Mouse (Mus musculus): Measurements from ENCODE around the gene Efna3. TPM values are rescaled to one million over a fixed set of nuclear protein-coding genes. Genes with fewer than 3 reads are reported as not detected.
A peak's percentile ranks its signal among the peaks of the same experiment; 100 is the strongest.

Efna3 gene
- 40.5 and 43.0 TPM in 2 replicates for polyA plus RNA-seq (2015; fragmentation: Nextera tagmentation; extraction: Ambion mirVana)

DNA sequence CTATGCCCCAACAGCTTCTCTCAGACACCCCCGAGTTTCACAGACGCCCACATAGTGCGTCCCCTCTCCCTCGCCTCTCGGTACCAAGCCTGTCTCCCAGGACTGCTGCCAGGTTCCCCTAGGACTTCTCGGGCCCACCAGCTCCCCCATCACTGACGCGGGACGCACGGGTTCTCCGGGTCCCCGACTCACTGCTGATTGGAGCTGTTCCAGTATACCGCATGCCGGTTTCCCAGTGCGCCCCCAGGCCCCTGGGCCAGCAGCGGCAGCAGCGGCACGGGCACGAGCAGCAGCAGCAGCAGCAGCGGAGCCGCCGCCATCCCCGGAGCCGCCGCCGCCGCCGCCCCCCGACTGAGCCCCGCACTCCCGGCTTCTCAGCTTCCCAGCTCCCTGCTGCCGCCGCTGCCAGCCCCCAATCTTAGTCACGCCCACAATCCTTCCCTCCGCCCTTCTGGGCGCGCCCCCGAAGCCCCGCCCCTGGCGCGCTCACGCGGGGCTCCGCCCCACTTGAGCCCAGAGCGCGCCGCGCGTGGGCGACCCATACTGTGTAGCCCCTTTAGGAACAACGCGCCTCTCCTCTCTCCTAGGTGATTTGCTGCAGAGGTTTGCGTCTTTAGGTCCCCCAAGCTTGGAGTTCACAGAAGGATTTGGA lies at the start of gene Efna3:
Efna3 (minus strand) TSS at position 452 of the 652 bp plus-strand sequence.
- H3K4me2 ChIP-seq, result peak within 1 kb of the TSS; percentile 84
- peaks cover 38% of the 10 kb centered on the region for H3K4me1 ChIP-seq
- no peaks in the 10 kb centered on the region for H3K36me3 ChIP-seq (replicated peaks)
- H3K27ac ChIP-seq, result peak within 1 kb of the TSS; percentile 85
- H3K27me3 ChIP-seq (replicated peaks), result peaks cover 12% of the 10 kb centered on the region
- peak within 1 kb of the TSS; percentile 77 for H3K9ac ChIP-seq
- ATAC-seq (replicated peaks), result peak; percentile 44
- 0% methylated on average over 53 of the region's 53 CpGs for WGBS
- no peaks in the 10 kb centered on the region for H3K9me3 ChIP-seq
- H3K4me3 ChIP-seq, result peak within 1 kb of the TSS; percentile 78

- Histone ChIP-seq H3K4me1 (no peaks in the 10 kb centered on the region), H3K4me2 (no peak overlapping the region), H3K27ac (no peak overlapping the region), H3K4me3 (no peak overlapping the region), H3K36me3 (replicated peaks) (no peaks in the 10 kb centered on the region), H3K9ac (no peak overlapping the region), H3K27me3 (replicated peaks) (no peaks in the 10 kb centered on the region), H3K9me3 (no peaks in the 10 kb centered on the region)
- no peak for ATAC-seq (replicated peaks)
- 71% methylated on average over 11 of the region's 11 CpGs for WGBS
Observed at GRCm38 (mm10) chr3:89367338-89367737, 44.6 kb upstream of the Efna3 start.

DNA sequence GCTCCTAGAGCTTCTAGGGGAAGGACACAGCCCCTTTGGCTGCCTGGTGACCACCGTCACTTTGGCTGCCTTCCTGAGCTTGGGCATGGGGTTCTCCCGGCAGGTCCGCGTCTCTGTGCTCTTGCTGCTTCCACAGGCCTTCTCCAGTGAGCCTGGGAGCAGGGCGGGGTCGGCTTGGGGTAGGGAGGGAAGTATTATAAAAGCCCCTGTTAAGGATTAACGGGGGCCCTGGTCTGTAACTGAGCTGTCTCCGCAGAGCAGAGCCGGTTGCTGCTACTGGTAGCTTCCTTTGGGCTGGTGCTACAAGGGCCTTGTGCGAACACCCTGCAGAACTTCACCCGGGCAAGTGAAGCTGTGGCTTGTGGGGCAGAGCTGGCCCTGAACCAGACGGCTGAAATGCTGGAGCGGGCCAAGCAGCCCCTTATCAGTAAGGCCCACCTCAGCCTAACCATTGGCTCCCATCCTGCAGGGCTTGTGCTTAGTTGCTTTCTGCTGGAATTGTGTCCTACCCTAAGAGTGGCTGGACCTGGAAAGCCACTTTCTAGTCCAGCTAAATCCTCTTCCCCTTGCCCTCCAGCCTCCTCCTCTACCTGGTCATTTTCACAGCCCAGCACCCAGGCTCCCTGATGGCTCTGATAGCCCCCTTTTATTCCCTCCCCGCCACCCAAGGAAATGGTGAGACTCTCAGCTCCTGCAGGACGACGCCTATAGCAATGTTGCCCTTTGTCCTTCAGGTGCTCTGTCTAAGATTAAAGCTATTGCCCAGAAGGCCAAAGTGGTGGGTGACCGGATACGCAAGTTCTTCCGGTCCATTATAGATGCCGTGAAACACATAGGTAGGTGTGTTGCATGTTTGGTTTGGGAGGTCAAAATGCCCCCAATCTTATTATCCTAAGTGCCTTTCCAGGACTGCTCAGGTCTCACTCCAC lies 43.0 kb upstream of the Efna3 start:
- H3K4me2 ChIP-seq, result no peak overlapping the region
- H3K36me3 ChIP-seq (replicated peaks), result no peaks in the 10 kb centered on the region
- no peak overlapping the region for H3K27ac ChIP-seq
- ATAC-seq (replicated peaks), result no peak
- no peak overlapping the region for H3K9ac ChIP-seq
- H3K4me3 ChIP-seq, result no peak overlapping the region
- no peaks in the 10 kb centered on the region for H3K4me1 ChIP-seq
- H3K27me3 ChIP-seq (replicated peaks), result no peaks in the 10 kb centered on the region
- 76% methylated on average over 20 of the region's 20 CpGs for WGBS
- H3K9me3 ChIP-seq, result no peaks in the 10 kb centered on the region

DNA sequence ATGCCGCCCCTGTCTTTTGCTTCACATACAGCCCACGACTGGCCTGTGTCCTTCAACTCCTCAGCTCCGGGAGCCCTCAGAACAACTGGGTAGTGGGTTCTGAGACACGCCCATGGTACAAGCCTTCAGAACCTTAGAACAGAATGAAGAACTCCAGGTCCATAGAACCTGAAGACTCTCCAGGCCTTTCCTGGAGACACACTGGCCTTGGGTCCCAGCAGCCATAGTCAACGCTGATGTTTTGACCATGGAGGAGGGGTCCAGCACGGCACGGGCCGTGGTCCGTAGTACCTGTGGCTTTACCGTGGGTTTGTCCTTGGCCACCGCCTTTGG lies 42.4 kb upstream of the Efna3 start, which contains the start of gene Dcst1:
Dcst1 (minus strand) TSS at position 101 of the 333 bp plus-strand sequence.
- Histone ChIP-seq H3K9me3 (no peaks in the 10 kb centered on the region), H3K36me3 (replicated peaks) (no peaks in the 10 kb centered on the region), H3K27me3 (replicated peaks) (no peaks in the 10 kb centered on the region), H3K4me1 (no peaks in the 10 kb centered on the region), H3K4me3 (no peak within 1 kb of the TSS), H3K9ac (no peak within 1 kb of the TSS), H3K4me2 (no peak within 1 kb of the TSS), H3K27ac (no peak within 1 kb of the TSS)
- ATAC-seq (replicated peaks), result no peak
- WGBS, result 82% methylated on average over 11 of the region's 11 CpGs

- Histone ChIP-seq H3K4me3 (no peak overlapping the region), H3K9me3 (no peaks in the 10 kb centered on the region), H3K4me2 (no peak overlapping the region), H3K27me3 (replicated peaks) (no peaks in the 10 kb centered on the region), H3K4me1 (no peaks in the 10 kb centered on the region), H3K27ac (no peak overlapping the region), H3K9ac (no peak overlapping the region), H3K36me3 (replicated peaks) (no peaks in the 10 kb centered on the region)
- no peak for ATAC-seq (replicated peaks)
- 40% methylated on average over 8 of the region's 8 CpGs for WGBS
Observed at GRCm38 (mm10) chr3:89364631-89365030, 41.9 kb upstream of the Efna3 start.

- no peaks in the 10 kb centered on the region for H3K36me3 ChIP-seq (replicated peaks)
- ATAC-seq (replicated peaks), result no peak
- H3K27ac ChIP-seq, result no peak within 1 kb of the TSS
- no peaks in the 10 kb centered on the region for H3K9me3 ChIP-seq
- WGBS, result 83% methylated on average over 7 of the region's 7 CpGs
- H3K27me3 ChIP-seq (replicated peaks), result no peaks in the 10 kb centered on the region
- H3K9ac ChIP-seq, result no peak within 1 kb of the TSS
- no peaks in the 10 kb centered on the region for H3K4me1 ChIP-seq
- no peak within 1 kb of the TSS for H3K4me2 ChIP-seq
- no peak within 1 kb of the TSS for H3K4me3 ChIP-seq
Observed at GRCm38 (mm10) chr3:89361675-89362074, 38.9 kb upstream of the Efna3 start, which contains the start of gene Dcst2. Dcst2 (plus strand) TSS chr3:89361975.

- Histone ChIP-seq H3K4me2 (no peak overlapping the region), H3K9me3 (no peaks in the 10 kb centered on the region), H3K4me3 (no peak overlapping the region), H3K9ac (no peak overlapping the region), H3K27ac (no peak overlapping the region), H3K27me3 (replicated peaks) (no peaks in the 10 kb centered on the region), H3K36me3 (replicated peaks) (no peaks in the 10 kb centered on the region), H3K4me1 (no peaks in the 10 kb centered on the region)
- ATAC-seq (replicated peaks), result no peak
- WGBS, result 68% methylated on average over 3 of the region's 3 CpGs
Observed at GRCm38 (mm10) chr3:89360237-89360636, 37.5 kb upstream of the Efna3 start.

GRCm38 (mm10) chr3:89359630-89360029 lies 36.9 kb upstream of the Efna3 start:
- Histone ChIP-seq H3K36me3 (replicated peaks) (no peaks in the 10 kb centered on the region), H3K9me3 (no peaks in the 10 kb centered on the region), H3K9ac (no peak overlapping the region), H3K4me2 (no peak overlapping the region), H3K4me3 (no peak overlapping the region), H3K27ac (no peak overlapping the region), H3K27me3 (replicated peaks) (no peaks in the 10 kb centered on the region), H3K4me1 (0 out of 2 replicates have a peak, but pooled peaks cover 3% of the 10 kb centered on the region)
- ATAC-seq (replicated peaks), result no peak
- 64% methylated on average over 6 of the region's 6 CpGs for WGBS

DNA sequence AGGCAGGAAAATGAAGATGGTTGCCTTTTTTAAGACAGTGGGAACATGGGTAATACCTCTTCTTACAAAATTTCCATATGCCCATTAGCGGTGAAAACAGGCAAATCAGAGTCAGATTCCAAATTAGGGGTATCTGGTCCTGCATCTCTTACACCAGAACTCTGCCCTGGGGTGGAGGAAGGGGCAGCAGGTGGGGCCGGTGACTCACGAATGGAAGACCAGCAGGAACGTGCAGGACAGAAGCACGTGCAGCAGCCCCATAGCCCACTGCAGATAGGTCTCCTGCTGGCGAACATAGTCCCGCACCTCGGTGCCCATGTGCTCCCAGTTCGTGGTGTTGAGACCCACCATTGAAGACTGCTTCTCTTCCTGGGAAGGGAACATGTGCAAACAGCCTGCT lies 33.3 kb upstream of the Efna3 start:
- no peaks in the 10 kb centered on the region for H3K9me3 ChIP-seq
- no peak for ATAC-seq (replicated peaks)
- H3K4me3 ChIP-seq, result no peak overlapping the region
- H3K9ac ChIP-seq, result no peak overlapping the region
- H3K27me3 ChIP-seq (replicated peaks), result no peaks in the 10 kb centered on the region
- H3K36me3 ChIP-seq (replicated peaks), result no peaks in the 10 kb centered on the region
- no peak overlapping the region for H3K4me2 ChIP-seq
- 69% methylated on average over 9 of the region's 9 CpGs for whole genome bisulfite sequencing
- no peak overlapping the region for H3K27ac ChIP-seq
- H3K4me1 ChIP-seq, result 0 out of 2 replicates have a peak, but pooled peaks cover 3% of the 10 kb centered on the region

DNA sequence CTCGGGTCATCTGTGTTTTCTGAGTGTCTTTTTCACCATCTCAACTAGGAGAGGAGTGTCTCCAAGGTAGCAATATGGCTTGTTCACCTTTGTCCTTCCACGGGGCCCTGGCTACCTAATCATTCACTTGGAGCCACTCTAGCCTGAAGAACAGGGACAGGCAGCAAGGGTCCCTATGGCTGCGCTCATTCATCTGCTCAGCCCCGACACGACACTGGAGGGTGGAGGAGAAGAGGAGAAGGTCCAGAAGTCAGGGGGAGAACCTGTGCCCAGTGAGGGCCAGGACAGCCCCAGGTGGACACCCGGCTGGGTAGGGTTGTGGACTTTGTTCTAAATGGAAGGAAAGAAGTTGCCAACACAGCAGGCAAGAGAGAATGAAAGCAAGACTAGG lies 32.7 kb upstream of the Efna3 start:
- Histone ChIP-seq H3K4me1 (peaks cover 7% of the 10 kb centered on the region), H3K27ac (no peak overlapping the region), H3K36me3 (replicated peaks) (no peaks in the 10 kb centered on the region), H3K4me2 (no peak overlapping the region), H3K9me3 (no peaks in the 10 kb centered on the region), H3K27me3 (replicated peaks) (no peaks in the 10 kb centered on the region), H3K4me3 (no peak overlapping the region), H3K9ac (no peak overlapping the region)
- WGBS, result 80% methylated on average over 6 of the region's 6 CpGs
- ATAC-seq (replicated peaks), result no peak

DNA sequence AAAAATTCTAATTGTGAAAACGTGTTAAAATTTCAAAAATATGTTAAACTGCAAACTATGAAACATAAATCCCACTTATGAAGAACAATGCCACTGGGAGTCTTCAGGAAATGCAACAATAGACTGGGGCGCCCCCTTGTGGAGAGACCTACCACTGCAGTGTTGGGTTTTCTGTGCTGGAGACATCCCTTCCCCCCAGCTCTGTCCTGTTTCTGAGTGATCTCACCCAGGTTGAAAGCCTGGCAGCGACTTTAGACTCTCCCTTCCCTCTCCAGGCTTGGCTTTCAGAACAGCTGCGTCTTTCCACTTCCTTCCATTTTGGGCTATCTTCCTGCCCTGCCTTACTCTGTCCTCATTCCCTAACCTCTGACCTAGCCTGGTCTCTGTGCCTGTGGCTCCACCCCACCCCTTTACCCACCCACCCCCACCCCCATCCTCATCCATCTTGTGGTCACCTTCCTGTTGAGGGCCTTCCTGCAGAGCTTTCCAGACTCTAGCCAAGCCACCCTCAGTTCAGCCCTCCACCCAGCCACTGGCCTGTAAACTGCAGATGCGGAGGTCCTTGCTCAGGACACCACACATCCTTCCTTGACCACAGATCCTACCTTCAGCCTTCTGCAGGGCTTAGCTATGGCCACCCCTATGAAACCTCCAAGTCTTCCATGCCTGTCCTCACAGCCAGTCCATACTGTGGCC lies 32.2 kb upstream of the Efna3 start:
- H3K4me3 ChIP-seq, result no peak overlapping the region
- H3K4me2 ChIP-seq, result no peak overlapping the region
- no peak overlapping the region for H3K9ac ChIP-seq
- WGBS, result 19% methylated on average over 5 of the region's 5 CpGs
- no peaks in the 10 kb centered on the region for H3K27me3 ChIP-seq (replicated peaks)
- H3K4me1 ChIP-seq, result peaks cover 11% of the 10 kb centered on the region
- H3K27ac ChIP-seq, result no peak overlapping the region
- no peaks in the 10 kb centered on the region for H3K9me3 ChIP-seq
- no peaks in the 10 kb centered on the region for H3K36me3 ChIP-seq (replicated peaks)
- ATAC-seq (replicated peaks), result no peak

DNA sequence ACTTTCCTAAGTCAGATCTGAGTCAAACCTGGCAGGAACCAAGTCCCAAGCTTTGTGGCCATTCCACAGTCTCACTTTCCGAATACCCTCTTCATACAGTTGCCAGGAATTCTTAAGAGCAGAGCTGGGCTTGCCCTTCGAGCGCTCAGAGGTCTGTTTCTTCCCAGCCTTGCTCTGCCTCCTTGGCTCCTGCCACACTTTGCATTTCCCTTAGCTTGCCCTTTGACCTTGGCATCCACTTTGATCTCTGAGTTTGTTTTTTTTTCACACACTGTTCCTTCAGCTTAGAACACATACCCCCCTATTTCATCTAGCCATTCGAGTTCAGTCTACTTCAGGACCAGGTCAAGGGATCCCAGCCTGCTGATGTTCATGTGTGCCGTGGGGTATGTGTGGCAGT lies 28.5 kb upstream of the Efna3 start:
- ATAC-seq (replicated peaks), result no peak
- H3K36me3 ChIP-seq (replicated peaks), result no peaks in the 10 kb centered on the region
- H3K4me1 ChIP-seq, result peaks cover 20% of the 10 kb centered on the region
- H3K4me2 ChIP-seq, result no peak overlapping the region
- H3K4me3 ChIP-seq, result no peak overlapping the region
- WGBS, result 82% methylated on average over 5 of the region's 5 CpGs
- H3K27ac ChIP-seq, result no peak overlapping the region
- H3K9me3 ChIP-seq, result no peaks in the 10 kb centered on the region
- H3K27me3 ChIP-seq (replicated peaks), result peaks cover 8% of the 10 kb centered on the region; the same call in 1 of the 2 replicates
- no peak overlapping the region for H3K9ac ChIP-seq
